In genomic region chr17:83015656-83016055, GRCm38 (mm10) we compare ENCODE assay signal across 21 mouse cellular contexts.
"Had no signal": no experiment of that assay in that cellular context is flagged by ENCODE, and none has a peak within 500 bp of the region (broad histone marks: within the 10 kb centered on the region; RNA-seq: fewer than 3 reads in every experiment).

No protein-coding gene starts in this region.

- H3K9ac ChIP-seq: limb, embryonic 13.5 days; liver, embryonic 12.5 days; liver, embryonic 15.5 days; midbrain, embryonic 13.5 days; neural tube, embryonic 13.5 days; stomach, embryonic 15.5 days had no signal

- H3K36me3 ChIP-seq: limb, embryonic 10.5 days; limb, embryonic 13.5 days; liver, embryonic 12.5 days; liver, embryonic 15.5 days; midbrain, embryonic 10.5 days; midbrain, embryonic 13.5 days; neural tube, embryonic 13.5 days; stomach, embryonic 15.5 days had no signal

- H3K9me3 ChIP-seq: limb, embryonic 10.5 days; limb, embryonic 13.5 days; liver, embryonic 12.5 days; liver, embryonic 15.5 days; megakaryocyte, embryonic 14.5 days; midbrain, embryonic 10.5 days; midbrain, embryonic 13.5 days; neural tube, embryonic 13.5 days; stomach, embryonic 15.5 days had no signal

- H3K4me2 ChIP-seq: limb, embryonic 13.5 days; liver, embryonic 12.5 days; liver, embryonic 15.5 days; midbrain, embryonic 13.5 days; neural tube, embryonic 13.5 days; stomach, embryonic 15.5 days had no signal

- H3K4me1 ChIP-seq: limb, embryonic 10.5 days; liver, embryonic 12.5 days; liver, embryonic 15.5 days; megakaryocyte, embryonic 14.5 days; midbrain, embryonic 10.5 days; midbrain, embryonic 13.5 days; neural tube, embryonic 13.5 days had no signal

- DNase-seq: liver; lung, adult 18-20 months; lung, postnatal 14 days; retina, postnatal 1 day; right cerebral cortex, postnatal 25 days; spleen, adult 18-20 months; thymus, postnatal 25 days had no signal

- ATAC-seq: hindbrain, postnatal 0 days; inflammation-experienced regulatory T-cells, adult 6 months; intestine, embryonic 16.5 days; liver, embryonic 12.5 days; midbrain, embryonic 13.5 days; midbrain, embryonic 16.5 days had no signal

- H3K27ac ChIP-seq: hindbrain, postnatal 0 days; limb, embryonic 10.5 days; limb, embryonic 13.5 days; liver, embryonic 12.5 days; liver, embryonic 15.5 days; midbrain, embryonic 10.5 days; midbrain, embryonic 13.5 days; neural tube, embryonic 13.5 days; stomach, embryonic 15.5 days had no signal

- H3K4me3 ChIP-seq: limb, embryonic 10.5 days; limb, embryonic 13.5 days; liver, embryonic 12.5 days; liver, embryonic 15.5 days; megakaryocyte, embryonic 14.5 days; midbrain, embryonic 10.5 days; midbrain, embryonic 13.5 days; myocyte; neural tube, embryonic 13.5 days; stomach, embryonic 15.5 days had no signal

- H3K27me3 ChIP-seq: liver, embryonic 12.5 days; liver, embryonic 15.5 days; megakaryocyte, embryonic 14.5 days; midbrain, embryonic 13.5 days; neural tube, embryonic 13.5 days; stomach, embryonic 15.5 days had no signal
